Mouse (Mus musculus): ENCODE measurements around the gene Cd3g.
A peak's percentile ranks its signal among the peaks of the same experiment; 100 is the strongest.

The Cd3g gene

GRCm38 (mm10) chr9:44980242-44980641, at the start of gene Cd3g:
Cd3g (minus strand) TSS chr9:44980431.
- DNase-seq (ENCODE audit: low spot score) = no peak

- DNase-seq (ENCODE audit: low spot score) = no peak
Measured at GRCm38 (mm10) chr9:45027376-45027775, 47.1 kb upstream of the Cd3g start.

- no peak for DNase-seq (ENCODE audit: low spot score)
Measured at GRCm38 (mm10) chr9:45024187-45024586, 44.0 kb upstream of the Cd3g start.

GRCm38 (mm10) chr9:45023638-45024037, 43.4 kb upstream of the Cd3g start:
- DNase-seq (ENCODE audit: low spot score) = no peak

- DNase-seq (ENCODE audit: low spot score) = peak; percentile 87
Measured at GRCm38 (mm10) chr9:45022800-45023199, 42.6 kb upstream of the Cd3g start.

- DNase-seq (ENCODE audit: low spot score) = no peak
Measured at GRCm38 (mm10) chr9:45018031-45018430, 37.8 kb upstream of the Cd3g start.

- DNase-seq (ENCODE audit: low spot score) = no peak
Measured at GRCm38 (mm10) chr9:45015841-45016240, 35.6 kb upstream of the Cd3g start.

- no peak for DNase-seq (ENCODE audit: low spot score)
Measured at GRCm38 (mm10) chr9:45014879-45015278, 34.6 kb upstream of the Cd3g start.

- no peak for DNase-seq (ENCODE audit: low spot score)
Measured at GRCm38 (mm10) chr9:45011291-45011690, 31.1 kb upstream of the Cd3g start.

GRCm38 (mm10) chr9:45010461-45010860, 30.2 kb upstream of the Cd3g start:
- DNase-seq (ENCODE audit: low spot score) = peak; percentile 5

- DNase-seq (ENCODE audit: low spot score) = no peak
Measured at GRCm38 (mm10) chr9:45009180-45010078, 29.2 kb upstream of the Cd3g start, which contains the start of gene Cd3e. Cd3e (minus strand) TSS chr9:45009627.

GRCm38 (mm10) chr9:45008342-45008741, 28.1 kb upstream of the Cd3g start:
- no peak for DNase-seq (ENCODE audit: low spot score)

GRCm38 (mm10) chr9:45007404-45007803, 27.2 kb upstream of the Cd3g start:
- no peak for DNase-seq (ENCODE audit: low spot score)

GRCm38 (mm10) chr9:45000249-45000648, 20.0 kb upstream of the Cd3g start:
- DNase-seq (ENCODE audit: low spot score) = no peak

GRCm38 (mm10) chr9:44999776-45000175, 19.5 kb upstream of the Cd3g start:
- no peak for DNase-seq (ENCODE audit: low spot score)

GRCm38 (mm10) chr9:44999171-44999570, 18.9 kb upstream of the Cd3g start:
- no peak for DNase-seq (ENCODE audit: low spot score)

- DNase-seq (ENCODE audit: low spot score) = no peak
Measured at GRCm38 (mm10) chr9:44998138-44998537, 17.9 kb upstream of the Cd3g start.

- DNase-seq (ENCODE audit: low spot score) = no peak
Measured at GRCm38 (mm10) chr9:44996590-44996989, 16.4 kb upstream of the Cd3g start.

GRCm38 (mm10) chr9:44994962-44995361, 14.7 kb upstream of the Cd3g start:
- DNase-seq (ENCODE audit: low spot score) = no peak

GRCm38 (mm10) chr9:44993268-44993667, 13.0 kb upstream of the Cd3g start:
- no peak for DNase-seq (ENCODE audit: low spot score)

GRCm38 (mm10) chr9:44992271-44992670, 12.0 kb upstream of the Cd3g start:
- no peak for DNase-seq (ENCODE audit: low spot score)

- DNase-seq (ENCODE audit: low spot score) = no peak
Measured at GRCm38 (mm10) chr9:44991821-44992220, 11.6 kb upstream of the Cd3g start.

GRCm38 (mm10) chr9:44986976-44987375, 6.7 kb upstream of the Cd3g start:
- no peak for DNase-seq (ENCODE audit: low spot score)

Measured in embryo, embryonic 10.5 days (tissue).